Mouse (Mus musculus) layer of hippocampus, postnatal 10 days (tissue): Measurements from ENCODE around the gene Plppr1. TPM values are rescaled to one million over a fixed set of nuclear protein-coding genes. Genes with fewer than 3 reads are reported as not detected.
A peak's percentile ranks its signal among the peaks of the same experiment; 100 is the strongest.
"Not testable (repeated sequence)": the region's sequence is repeated elsewhere in the genome, so short reads cannot be mapped to it uniquely, and the experiment has no call there.

Experiments
- DNase-seq, 2 experiments: peaks; one replicate each; pipeline ENCODE4 v3.0.0; 2021; ENCODE audit warnings: low spot score in 2 of 2
- total RNA-seq, 2 experiments: library from RNA; stranded (reverse); gene quantifications; 2 replicates each; pipeline ENCODE4 v1.2.3; 2021

Gene Plppr1
- total RNA-seq, 2 experiments from 2014 or later = 36.6 to 38.4 TPM

DNA sequence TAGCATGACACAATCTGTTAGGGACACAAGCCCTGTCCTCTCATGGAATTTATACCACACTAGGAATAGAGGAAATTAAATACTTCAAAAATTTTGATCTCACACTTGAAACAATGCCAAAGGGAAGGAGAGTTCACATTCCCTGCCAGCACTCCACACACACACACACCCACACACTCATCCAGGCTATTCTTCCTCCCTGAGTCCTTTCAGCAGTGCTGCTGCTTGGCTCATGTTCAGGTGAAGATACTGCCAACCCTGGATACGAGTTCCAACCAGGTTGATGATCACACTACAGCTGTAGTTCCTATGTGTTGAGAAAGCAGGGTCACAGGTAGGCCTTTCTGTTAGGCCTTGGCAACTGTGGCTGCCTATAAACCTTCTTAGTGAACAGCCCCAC, 165.9 kb downstream of the Plppr1 start:
- no peak for DNase-seq

- no peak for DNase-seq
Observed at GRCm38 (mm10) chr4:49232206-49233031, 173.3 kb downstream of the Plppr1 start.

- no peak for DNase-seq
Observed at GRCm38 (mm10) chr4:49233032-49233406, 173.9 kb downstream of the Plppr1 start.

DNA sequence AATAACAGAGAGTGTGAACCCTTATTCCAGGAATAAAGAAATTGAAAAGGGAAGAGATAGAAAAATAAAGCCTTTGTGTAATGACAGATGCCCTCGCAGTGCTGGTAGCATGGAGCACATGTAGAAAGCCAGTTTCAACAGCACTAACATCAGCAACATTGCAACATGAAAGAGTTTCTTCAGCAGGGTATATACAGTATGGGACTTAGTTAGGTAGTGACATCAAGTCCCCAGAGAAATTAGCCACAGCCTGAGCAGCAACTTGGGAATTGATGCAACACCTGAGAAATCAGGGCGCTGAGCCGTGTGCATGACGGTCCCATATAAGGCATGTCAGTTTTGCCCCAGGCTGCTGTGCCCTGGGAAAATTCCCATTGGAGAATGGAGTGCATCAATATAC, 179.0 kb downstream of the Plppr1 start:
- DNase-seq = no peak

DNA sequence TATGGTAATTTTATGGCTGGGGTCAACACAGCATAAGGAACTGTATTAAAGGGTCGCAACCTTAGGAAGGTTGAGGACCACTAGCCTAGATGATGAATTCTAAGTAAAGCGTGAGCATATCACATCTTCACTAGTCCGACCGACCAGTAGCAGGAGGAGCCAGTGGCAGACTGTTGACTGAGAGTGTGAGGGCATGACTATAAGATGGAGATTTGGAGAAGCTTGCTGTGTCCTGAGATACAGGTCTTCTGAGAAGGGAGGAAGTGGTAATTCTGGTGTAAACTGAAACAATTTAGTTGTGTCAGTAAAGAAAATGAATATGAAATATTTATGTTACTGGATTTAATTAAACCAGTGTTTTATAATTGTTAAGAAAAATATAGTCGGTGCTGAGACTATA, 180.4 kb downstream of the Plppr1 start:
- DNase-seq = no peak

DNA sequence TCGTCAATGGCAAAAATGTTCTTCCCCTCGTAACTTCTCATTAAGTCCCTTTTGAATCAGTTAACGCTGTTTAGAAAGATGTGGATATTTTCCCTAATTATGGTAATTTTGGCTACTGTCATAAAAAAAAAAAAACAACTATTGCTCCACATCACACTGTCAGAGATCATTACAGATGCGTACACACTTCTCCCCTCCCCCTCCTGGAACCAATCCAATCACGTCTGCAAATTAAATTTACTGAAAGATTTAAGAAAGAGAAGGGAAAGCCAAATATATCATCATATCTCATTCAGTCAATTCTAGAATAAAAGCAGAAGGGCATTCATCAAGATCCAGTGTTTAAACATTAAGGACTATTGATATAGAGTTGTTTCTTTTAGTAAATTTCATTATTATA, 185.7 kb downstream of the Plppr1 start:
- DNase-seq = no peak

DNA sequence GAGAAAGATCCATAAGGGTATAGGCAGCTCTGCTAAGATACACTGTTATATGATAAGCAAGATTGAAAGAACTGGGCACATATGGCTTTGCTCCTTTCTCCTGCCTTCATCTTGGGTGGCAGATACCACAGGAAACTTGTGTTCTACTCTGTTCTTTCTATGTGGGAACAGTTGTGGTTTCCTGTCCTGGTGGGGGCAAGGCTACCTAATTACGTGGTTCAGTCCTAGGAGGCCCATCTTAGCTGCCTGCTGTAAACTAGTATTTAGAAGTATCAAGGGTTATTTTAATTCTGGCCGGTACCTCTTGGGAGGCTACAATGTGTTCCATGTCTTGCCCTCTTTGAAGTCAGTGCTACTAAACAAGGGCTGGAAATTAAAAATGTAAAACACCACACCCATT, 186.2 kb downstream of the Plppr1 start:
- DNase-seq = no peak

DNA sequence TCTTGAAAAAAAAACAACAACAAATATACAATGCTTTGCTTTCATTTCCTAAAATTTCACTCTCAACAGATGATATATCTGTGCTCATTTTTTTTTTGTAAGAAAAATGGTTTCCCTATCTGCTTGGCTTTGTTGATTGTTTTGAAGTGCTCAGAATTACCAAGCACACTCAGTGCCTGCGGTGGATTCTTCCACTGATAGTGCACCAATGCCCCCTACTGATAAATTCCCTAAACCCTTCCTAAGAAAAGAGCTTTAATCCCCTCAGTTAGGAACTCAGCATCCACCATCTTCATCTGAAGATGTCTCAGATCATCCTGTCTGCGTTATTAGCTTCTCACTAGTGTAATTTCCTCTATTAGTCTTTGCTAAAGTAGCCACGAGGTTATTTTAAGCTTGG, 192.2 kb downstream of the Plppr1 start:
- peak; percentile 13 to 46 for DNase-seq

DNA sequence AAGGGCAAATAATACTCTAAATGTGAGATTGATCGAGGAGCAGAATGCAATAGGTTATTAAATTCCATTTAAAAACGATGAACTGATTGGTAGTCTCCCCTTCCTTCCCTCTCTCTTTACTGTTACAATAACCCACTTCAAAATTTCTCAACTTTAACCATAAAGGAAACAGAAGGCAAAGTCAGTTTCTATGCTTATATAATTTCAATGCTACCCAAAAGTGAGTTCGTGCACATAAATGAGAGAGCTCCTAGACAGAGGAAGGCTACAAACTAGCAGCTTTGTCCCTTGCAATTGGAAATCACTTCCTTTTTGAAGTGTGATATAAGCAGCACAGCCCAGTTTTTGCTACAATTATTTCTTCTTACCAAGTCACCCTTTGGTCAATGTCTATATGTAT, 193.1 kb downstream of the Plppr1 start:
- no peak for DNase-seq

- DNase-seq = peak in 1 of 2 experiments; percentile 12
Observed at GRCm38 (mm10) chr4:49278515-49278914, 219.4 kb downstream of the Plppr1 start.

GRCm38 (mm10) chr4:49284692-49285291, 225.7 kb downstream of the Plppr1 start:
- DNase-seq = no peak

- no peak for DNase-seq
Observed at GRCm38 (mm10) chr4:49285340-49286196, 226.5 kb downstream of the Plppr1 start.

DNA sequence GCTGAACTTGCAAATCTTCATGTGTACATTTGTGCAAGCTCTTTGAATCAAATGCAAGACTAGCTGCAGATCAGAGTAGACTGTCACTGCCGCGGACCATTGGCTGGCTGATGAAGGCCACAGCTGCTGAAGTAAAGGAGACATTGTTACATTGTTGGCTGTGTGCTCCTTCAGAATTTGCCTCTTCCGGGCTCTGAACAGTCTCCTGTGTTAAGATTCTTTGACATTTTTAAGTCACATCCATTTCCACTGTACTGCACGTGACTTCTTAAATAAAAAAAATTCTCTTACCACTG, 227.1 kb downstream of the Plppr1 start:
- no peak for DNase-seq

DNA sequence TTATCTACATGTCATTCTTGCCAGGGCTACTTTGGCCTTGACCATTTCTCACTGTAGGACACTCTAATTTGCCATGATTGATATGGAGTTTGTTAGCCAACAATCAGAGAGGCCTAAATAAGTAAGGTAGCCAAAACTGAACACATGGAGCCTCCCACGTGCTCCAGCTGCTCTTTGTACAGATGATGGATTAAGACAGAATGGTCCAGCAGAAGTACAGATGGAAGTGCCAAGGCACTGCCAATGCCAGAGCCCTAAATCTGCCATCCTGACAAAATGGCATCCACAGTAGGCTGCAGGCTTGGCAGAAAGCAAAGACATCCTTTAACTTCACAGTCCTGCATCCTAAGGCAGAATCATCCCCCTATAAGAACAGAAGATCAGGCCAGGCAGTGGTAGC, 237.4 kb downstream of the Plppr1 start:
- peak; percentile 41 to 48 for DNase-seq

DNA sequence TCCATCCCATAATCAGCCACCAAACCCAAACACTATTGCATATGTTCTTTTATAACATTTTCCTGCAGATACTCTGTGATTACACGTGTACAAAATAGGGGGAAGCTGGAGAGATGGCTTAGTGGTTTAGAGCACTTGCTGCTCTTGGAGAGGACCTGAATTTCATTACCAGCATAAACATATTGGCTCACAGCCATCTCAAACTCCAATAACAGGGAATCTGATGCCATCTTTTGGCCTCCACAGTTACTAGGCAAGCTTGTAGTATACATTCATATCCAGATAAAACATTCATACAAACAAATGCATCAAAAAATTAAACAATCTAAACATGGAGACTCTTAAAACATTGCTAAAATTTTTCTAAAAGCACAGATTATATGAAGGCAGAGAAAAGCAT, 240.5 kb downstream of the Plppr1 start:
- no peak for DNase-seq

DNA sequence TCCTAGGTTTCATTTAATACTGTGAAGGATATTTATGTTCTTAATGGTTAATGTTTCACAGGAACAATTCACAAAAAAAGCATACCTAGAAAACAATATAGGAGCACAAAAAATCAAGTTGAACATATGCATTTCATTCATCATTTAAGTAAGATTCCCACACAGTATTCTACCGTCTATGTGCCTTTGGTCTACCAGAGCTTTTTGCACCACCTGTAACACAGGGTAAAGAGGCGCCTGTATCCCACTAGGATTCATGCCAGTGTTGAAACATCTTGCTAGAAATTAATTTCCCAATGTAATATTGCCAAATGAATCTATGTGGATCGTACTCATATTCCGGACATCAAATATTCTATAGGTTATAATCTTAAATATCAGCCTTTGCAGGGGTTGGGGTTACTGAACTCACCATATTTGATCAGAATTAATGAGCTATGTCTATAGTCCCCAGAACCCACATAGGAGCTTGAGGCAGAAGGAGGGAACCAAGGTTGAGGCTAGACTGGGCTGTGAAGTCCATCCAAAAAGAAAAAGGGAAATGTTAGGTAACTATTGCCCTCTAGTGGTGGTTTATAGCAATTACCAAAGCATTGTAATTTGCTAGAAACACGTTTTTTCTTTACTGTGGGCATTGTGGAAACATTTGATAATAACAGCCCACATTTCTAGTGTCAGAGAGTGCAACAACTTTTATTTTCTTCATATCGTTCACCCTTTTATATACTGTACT, 263.0 kb downstream of the Plppr1 start:
- DNase-seq = no peak

GRCm38 (mm10) chr4:49337949-49338348, 278.9 kb downstream of the Plppr1 start:
- not testable (repeated sequence) for DNase-seq

GRCm38 (mm10) chr4:49340091-49340490, 281.0 kb downstream of the Plppr1 start:
- DNase-seq = not testable (repeated sequence)

DNA sequence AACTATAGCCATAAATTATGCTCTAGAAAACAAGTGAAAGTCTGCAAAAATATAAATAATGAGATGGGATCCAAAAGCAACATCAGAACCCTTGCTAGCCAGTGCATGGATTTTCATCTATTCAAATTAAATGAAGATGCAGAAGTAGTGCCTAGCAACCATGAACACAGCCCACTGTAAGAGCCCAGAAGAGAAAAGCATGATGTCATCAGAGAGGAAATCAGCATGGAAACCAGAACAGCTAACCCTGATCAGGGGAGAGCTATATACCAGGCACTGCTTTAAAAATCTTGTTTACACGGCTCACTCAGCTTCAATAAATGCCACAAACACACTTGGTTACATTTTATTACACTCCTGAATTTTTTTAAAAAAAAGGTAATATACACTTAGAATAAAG, 288.9 kb downstream of the Plppr1 start:
- DNase-seq = not testable (repeated sequence)

- DNase-seq = no peak
Observed at GRCm38 (mm10) chr4:49348677-49349076, 289.6 kb downstream of the Plppr1 start.

DNA sequence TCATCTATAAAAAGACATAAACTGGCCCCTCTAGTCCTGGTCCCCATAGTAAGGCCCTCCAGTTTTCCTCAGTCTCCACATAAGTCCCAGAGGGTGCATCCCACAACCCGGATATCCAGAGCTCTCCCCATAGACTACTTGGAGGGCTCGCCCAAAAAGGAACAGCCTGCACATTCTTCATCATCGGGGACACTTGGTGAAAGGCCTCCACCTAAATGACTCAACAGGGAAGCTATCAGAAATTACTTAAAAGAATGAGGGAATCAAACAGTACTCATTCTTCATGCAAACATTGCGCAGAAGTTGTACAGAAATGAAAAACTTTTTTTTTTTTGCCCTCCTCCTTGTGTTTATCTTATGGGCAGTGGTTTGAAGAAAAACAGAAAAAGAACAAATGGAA, 291.4 kb downstream of the Plppr1 start:
- no peak for DNase-seq
